Mouse (Mus musculus): ENCODE results near the gene Fmod. TPM values are rescaled to one million over a fixed set of nuclear protein-coding genes. Genes with fewer than 3 reads are reported as not detected.
A peak's percentile ranks its signal among the peaks of the same experiment; 100 is the strongest.

Gene Fmod
- polyA plus RNA-seq, 1 experiment from 2014 or later: 2.2 TPM

DNA sequence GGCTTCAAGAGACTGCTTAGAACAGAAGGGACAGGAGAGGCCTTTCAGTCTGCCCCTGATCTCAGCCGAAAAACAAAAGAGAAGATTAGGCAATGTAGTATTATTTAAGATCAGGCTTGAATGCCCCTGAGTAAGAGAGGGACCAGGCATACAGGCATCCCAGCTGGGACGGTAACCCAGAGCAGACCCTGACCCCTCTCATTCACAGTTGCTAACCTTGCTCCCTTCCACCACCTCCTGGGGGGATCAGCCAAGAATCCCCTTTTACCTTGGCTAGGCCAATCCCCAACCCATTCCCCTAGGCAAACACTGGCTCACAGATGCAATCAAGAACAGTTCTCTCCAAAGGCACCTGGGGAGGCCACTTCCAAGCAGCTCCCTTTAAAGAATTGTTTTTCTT, 39.7 kb downstream of the Fmod start:
- ATAC-seq: no peak
- no peak overlapping the region for H3K9ac ChIP-seq (ENCODE audit: low read depth, low read length)
- TF ChIP-seq CTCF (IDR thresholded peaks at IDR 0.05; ENCODE audit: low read depth): no peak
- H3K27ac ChIP-seq (ENCODE audit: low read depth, low read length): no peak overlapping the region
- peaks cover 25% of the 10 kb centered on the region for H3K36me3 ChIP-seq (ENCODE audit: control insufficient read depth, insufficient read depth)
- no peaks in the 10 kb centered on the region; the same call in 1 of the 2 replicates for H3K4me1 ChIP-seq (replicated peaks; ENCODE audit: control insufficient read depth, insufficient read depth, low read length)
- H3K27me3 ChIP-seq (replicated peaks; ENCODE audit: control insufficient read depth, insufficient read depth, low read length): no peaks in the 10 kb centered on the region
- peak overlapping the region; percentile 77 for H3K4me2 ChIP-seq (replicated peaks; ENCODE audit: low read depth)
- no peaks in the 10 kb centered on the region for H3K9me3 ChIP-seq (ENCODE audit: control insufficient read depth)
- H3K4me3 ChIP-seq (ENCODE audit: low read depth, low read length): peak overlapping the region; percentile 82
- WGBS: 66% methylated on average over 2 of the region's 2 CpGs

DNA sequence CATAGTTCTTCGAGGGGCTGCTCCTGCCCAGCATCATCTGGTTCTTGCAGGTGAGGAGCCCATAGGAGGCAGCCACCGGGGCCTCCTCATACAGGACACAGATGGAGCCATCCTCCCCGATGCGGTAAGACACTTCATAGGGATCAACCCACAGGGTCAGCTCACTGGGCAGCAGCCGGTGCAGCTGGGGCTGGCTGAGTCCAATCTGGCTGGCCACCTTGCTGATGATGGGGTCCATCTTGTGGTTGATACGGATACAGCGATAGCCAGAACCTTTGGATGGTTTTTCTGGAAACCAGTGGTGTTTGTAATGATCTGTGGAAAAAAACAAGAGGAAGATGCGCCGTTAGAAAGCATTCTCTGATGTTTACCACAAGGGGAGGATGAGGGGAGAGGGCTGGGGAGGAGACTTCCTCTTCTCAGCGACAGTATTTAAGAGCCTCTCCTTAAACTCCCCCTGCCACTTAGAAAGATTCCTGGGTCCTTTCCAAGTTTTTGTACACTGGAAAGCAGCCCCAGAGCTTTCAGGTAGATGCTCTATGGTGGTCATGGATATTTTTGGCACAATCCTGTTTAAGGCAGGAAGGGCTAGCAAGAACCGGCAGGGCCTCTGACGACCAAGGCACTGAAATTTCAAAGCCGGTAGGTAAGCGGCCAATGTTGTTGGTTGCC, 40.5 kb downstream of the Fmod start:
- Histone ChIP-seq H3K9me3 (ENCODE audit: control insufficient read depth) (no peaks in the 10 kb centered on the region), H3K9ac (ENCODE audit: low read depth, low read length) (peak overlapping the region; percentile 91), H3K4me1 (replicated peaks; ENCODE audit: control insufficient read depth, insufficient read depth, low read length) (no peaks in the 10 kb centered on the region; the same call in 1 of the 2 replicates), H3K27me3 (replicated peaks; ENCODE audit: control insufficient read depth, insufficient read depth, low read length) (no peaks in the 10 kb centered on the region), H3K4me3 (ENCODE audit: low read depth, low read length) (peak overlapping the region; percentile 82), H3K36me3 (ENCODE audit: control insufficient read depth, insufficient read depth) (peaks cover 25% of the 10 kb centered on the region), H3K27ac (ENCODE audit: low read depth, low read length) (peak overlapping the region; percentile 70; the same call in 1 of the 2 replicates), H3K4me2 (replicated peaks; ENCODE audit: low read depth) (peak overlapping the region; percentile 77)
- no peak for ATAC-seq
- 39% methylated on average over 14 of the region's 14 CpGs for WGBS
- TF ChIP-seq CTCF (IDR thresholded peaks at IDR 0.05; ENCODE audit: low read depth): peak; percentile 61

DNA sequence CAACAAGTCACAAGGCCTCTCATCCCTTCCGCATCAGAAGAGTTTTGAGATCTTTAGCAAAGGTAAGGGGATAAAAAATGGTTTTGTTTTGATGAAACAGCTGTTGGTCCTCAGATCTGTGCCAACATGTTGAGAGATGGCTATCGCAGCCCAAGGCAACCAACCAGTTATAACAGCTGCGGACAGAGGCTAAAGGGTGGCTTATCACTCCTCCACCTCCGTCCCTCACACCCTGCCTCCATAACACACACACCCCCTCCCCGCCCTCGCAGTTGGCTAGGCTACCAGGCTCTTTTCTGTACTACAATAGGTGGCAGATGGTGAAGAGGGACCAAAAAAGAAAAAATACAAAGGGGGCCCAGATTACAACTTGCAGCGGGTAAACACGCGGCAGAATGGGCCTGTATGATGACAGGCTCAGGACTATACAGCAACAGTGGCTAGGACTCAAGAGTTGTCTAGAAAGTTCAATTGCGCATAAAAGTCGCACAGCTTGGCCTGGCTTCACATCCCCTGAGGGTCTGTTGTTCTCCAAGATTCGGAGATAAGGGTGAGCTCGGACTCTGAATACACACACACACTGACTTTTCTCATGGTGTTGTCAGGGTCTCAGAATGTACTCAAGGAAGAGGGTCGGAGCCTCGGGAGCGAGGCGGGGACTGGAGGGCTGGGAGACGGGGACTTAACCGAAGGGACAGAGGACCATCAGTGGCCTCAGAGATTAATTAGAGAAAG, 41.2 kb downstream of the Fmod start:
- H3K27me3 ChIP-seq (replicated peaks; ENCODE audit: control insufficient read depth, insufficient read depth, low read length): no peaks in the 10 kb centered on the region
- peak overlapping the region; percentile 82 for H3K4me3 ChIP-seq (ENCODE audit: low read depth, low read length)
- whole genome bisulfite sequencing: 6% methylated on average over 19 of the region's 19 CpGs
- H3K9ac ChIP-seq (ENCODE audit: low read depth, low read length): peak overlapping the region; percentile 91
- H3K36me3 ChIP-seq (ENCODE audit: control insufficient read depth, insufficient read depth): peaks cover 25% of the 10 kb centered on the region
- no peaks in the 10 kb centered on the region for H3K9me3 ChIP-seq (ENCODE audit: control insufficient read depth)
- H3K27ac ChIP-seq (ENCODE audit: low read depth, low read length): peak overlapping the region; percentile 70
- no peak for TF ChIP-seq CTCF (IDR thresholded peaks at IDR 0.05; ENCODE audit: low read depth)
- peaks cover 3% of the 10 kb centered on the region; the same call in 1 of the 2 replicates for H3K4me1 ChIP-seq (replicated peaks; ENCODE audit: control insufficient read depth, insufficient read depth, low read length)
- H3K4me2 ChIP-seq (replicated peaks; ENCODE audit: low read depth): peak overlapping the region; percentile 77
- ATAC-seq: peak; percentile 3; the same call in 1 of the 2 replicates

DNA sequence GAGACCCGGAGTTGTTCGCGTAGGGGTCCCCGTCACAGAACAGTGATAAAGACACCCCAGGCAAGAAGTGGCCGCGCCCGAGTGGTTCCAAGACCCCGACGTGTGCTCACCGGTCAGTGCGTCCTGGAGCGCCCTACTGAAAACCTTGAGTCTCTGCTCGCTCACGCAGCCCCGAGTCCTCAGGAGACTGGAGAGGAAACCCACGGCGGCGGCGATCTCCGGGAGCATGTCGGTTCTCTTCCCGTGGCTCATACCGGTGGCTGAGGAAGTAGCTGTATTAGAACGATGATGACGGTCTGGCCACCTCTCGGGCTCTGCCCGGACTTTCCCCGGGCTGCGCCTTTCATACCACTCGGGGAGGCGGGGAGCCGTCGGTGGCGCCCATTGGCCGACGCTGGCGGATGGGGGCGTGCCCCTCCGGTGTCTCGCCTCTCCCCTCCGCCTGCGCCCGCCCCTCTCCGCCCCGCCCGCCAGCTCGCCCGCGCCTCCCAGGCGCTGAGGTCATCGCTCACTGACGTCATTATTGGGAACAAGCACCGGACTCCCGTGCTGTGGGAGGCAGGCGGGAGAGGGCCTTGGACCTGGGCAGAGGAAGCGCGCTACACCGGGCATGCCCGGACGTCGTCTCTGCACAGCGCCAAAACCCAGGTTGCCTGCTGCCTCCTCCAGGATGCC, 41.9 kb downstream of the Fmod start, which contains the start of gene Btg2:
Gene Btg2 (minus strand): TSS at position 319 of the 675 bp plus-strand sequence.
- H3K4me1 ChIP-seq (replicated peaks; ENCODE audit: control insufficient read depth, insufficient read depth, low read length): 0 out of 2 replicates have a peak, but pooled peaks cover 3% of the 10 kb centered on the region

DNA sequence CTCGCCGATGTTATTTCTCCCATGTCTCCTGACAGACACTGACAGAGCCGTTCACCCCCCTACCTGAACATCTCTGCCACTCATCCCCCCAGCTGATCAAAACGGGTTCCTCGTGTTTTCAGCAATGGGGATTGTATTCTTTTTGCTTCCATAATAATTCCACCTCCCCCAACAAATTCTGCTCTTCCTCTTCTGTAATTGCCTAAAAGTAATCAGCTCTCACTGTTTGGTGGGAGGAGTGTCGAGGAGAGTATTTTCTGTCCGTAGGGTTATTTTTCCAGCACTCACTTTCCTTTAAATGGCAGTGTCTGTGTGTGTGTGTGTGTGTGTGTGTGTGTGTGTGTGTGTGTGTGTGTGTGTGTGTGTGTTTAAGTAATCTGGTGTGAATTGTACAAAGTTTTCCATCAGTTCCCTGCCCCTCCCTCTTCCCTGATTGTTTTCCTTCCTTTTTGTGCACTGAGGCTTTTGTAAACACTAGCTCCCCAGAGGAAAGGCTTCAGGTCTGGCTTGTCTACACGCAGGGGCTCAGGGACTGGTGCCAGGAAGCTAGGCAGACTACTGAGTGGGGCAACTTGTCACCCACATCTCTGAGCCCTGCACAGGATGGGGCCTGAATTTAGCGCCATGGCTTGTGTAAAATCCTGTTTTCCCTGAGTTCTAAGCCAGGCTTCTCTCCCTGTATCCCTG, 42.6 kb downstream of the Fmod start:
- H3K4me2 ChIP-seq (replicated peaks; ENCODE audit: low read depth): peak overlapping the region; percentile 77
- H3K4me1 ChIP-seq (replicated peaks; ENCODE audit: control insufficient read depth, insufficient read depth, low read length): 0 out of 2 replicates have a peak, but pooled peaks cover 3% of the 10 kb centered on the region
- TF ChIP-seq CTCF (IDR thresholded peaks at IDR 0.05; ENCODE audit: low read depth): no peak
- no peak for ATAC-seq
- WGBS: 10% methylated on average over 9 of the region's 9 CpGs
- H3K9me3 ChIP-seq (ENCODE audit: control insufficient read depth): no peaks in the 10 kb centered on the region
- peaks cover 20% of the 10 kb centered on the region for H3K36me3 ChIP-seq (ENCODE audit: control insufficient read depth, insufficient read depth)
- H3K27ac ChIP-seq (ENCODE audit: low read depth, low read length): peak overlapping the region; percentile 70
- H3K9ac ChIP-seq (ENCODE audit: low read depth, low read length): peak overlapping the region; percentile 53
- H3K27me3 ChIP-seq (replicated peaks; ENCODE audit: control insufficient read depth, insufficient read depth, low read length): no peaks in the 10 kb centered on the region
- peak overlapping the region; percentile 82 for H3K4me3 ChIP-seq (ENCODE audit: low read depth, low read length)

More for the DNA sequence above, 41.9 kb downstream of the Fmod start, which contains the start of gene Btg2:
- Histone ChIP-seq H3K4me3 (ENCODE audit: low read depth, low read length) (peak within 1 kb of the TSS; percentile 82), H3K9me3 (ENCODE audit: control insufficient read depth) (no peaks in the 10 kb centered on the region), H3K27ac (ENCODE audit: low read depth, low read length) (peak within 1 kb of the TSS; percentile 70), H3K9ac (ENCODE audit: low read depth, low read length) (peak within 1 kb of the TSS; percentile 91), H3K4me2 (replicated peaks; ENCODE audit: low read depth) (peak within 1 kb of the TSS; percentile 77), H3K27me3 (replicated peaks; ENCODE audit: control insufficient read depth, insufficient read depth, low read length) (no peaks in the 10 kb centered on the region), H3K36me3 (ENCODE audit: control insufficient read depth, insufficient read depth) (peaks cover 25% of the 10 kb centered on the region)
- TF ChIP-seq CTCF (IDR thresholded peaks at IDR 0.05; ENCODE audit: low read depth): peak; percentile 19; the same call in 1 of the 2 replicates
- under 1% methylated on average over 62 of the region's 62 CpGs for WGBS
- peak; percentile 97 for ATAC-seq
